Mouse (Mus musculus): ENCODE measurements around the gene Yod1. TPM values are rescaled to one million over a fixed set of nuclear protein-coding genes. Genes with fewer than 3 reads are reported as not detected.

Gene Yod1
- polyA plus RNA-seq (2015; fragmentation: Nextera tagmentation; extraction: Ambion mirVana) = 11.5 and 12.3 TPM in 2 replicates

DNA sequence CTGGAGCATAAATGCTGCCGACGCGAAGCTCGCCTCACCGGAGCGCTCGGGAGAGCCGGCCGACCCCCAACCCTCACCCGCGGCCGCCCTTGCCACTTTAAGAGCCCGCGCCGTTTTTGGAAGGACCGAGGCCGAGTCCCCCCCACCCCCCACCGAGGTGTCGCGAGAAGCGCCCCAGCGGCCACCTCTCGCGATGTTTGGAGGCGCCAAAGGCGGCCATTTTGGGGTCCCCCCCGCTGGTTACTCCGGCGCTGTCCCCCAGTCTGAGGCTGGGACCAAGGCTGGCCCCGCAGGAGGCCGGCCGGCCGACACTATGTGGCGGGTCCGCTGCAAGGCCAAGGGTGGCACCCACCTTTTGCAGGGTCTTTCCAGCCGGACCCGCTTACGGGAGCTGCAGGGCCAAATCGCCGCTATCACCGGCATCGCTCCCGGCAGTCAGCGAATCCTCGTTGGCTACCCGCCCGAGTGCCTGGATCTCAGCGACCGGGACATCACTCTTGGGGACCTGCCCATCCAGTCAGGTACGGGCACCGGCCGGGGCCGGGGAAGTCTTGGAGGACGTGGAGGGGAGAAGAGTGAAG is at the start of gene Yod1:
Gene Yod1 (plus strand): TSS at position 37 of the 581 bp plus-strand sequence.
- no peaks in the 10 kb centered on the region for H3K9me3 ChIP-seq
- H3K27me3 ChIP-seq = no peaks in the 10 kb centered on the region
- peak within 1 kb of the TSS; percentile 82 for H3K27ac ChIP-seq
- H3K4me2 ChIP-seq = peak within 1 kb of the TSS; percentile 93
- under 1% methylated on average over 54 of the region's 54 CpGs for WGBS
- H3K4me3 ChIP-seq = peak within 1 kb of the TSS; percentile 95
- H3K4me1 ChIP-seq = peaks cover 15% of the 10 kb centered on the region; the same call in 1 of the 2 replicates
- peaks cover 6% of the 10 kb centered on the region; the same call in 1 of the 2 replicates for H3K36me3 ChIP-seq
- peak within 1 kb of the TSS; percentile 96 for H3K9ac ChIP-seq
- peak; percentile 77 for ATAC-seq (ENCODE audit: insufficient number of reproducible peaks, low FRiP score, low TSS enrichment, low read depth)

DNA sequence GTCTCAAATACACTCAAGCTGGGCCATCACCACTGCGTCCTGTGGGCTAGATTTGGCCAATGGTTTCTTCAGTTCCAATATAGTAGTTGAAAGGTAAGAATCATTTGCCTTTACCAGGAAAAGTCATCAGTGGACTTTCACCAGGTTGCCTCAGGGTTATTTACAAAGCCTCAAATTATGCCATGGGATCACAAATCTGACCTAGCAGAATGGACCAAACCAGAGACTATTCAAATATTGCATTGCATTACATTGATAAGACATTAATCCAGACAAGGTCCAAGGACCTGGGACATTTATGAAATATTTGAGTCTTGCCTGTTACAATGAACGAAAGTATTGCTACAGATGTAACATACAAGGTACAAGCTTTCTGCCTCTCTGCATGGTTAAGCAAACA is 38.6 kb upstream of the Yod1 start:
- no peak overlapping the region for H3K27ac ChIP-seq
- no peak overlapping the region for H3K4me3 ChIP-seq
- no peaks in the 10 kb centered on the region for H3K36me3 ChIP-seq
- ATAC-seq (ENCODE audit: insufficient number of reproducible peaks, low FRiP score, low TSS enrichment, low read depth) = no peak
- no peak overlapping the region for H3K4me2 ChIP-seq
- WGBS = 85% methylated on average over 2 of the region's 2 CpGs
- no peaks in the 10 kb centered on the region for H3K27me3 ChIP-seq
- H3K9me3 ChIP-seq = no peaks in the 10 kb centered on the region
- no peak overlapping the region for H3K9ac ChIP-seq
- no peaks in the 10 kb centered on the region for H3K4me1 ChIP-seq

- Histone ChIP-seq H3K36me3 (no peaks in the 10 kb centered on the region), H3K4me2 (no peak overlapping the region), H3K9me3 (no peaks in the 10 kb centered on the region), H3K4me1 (no peaks in the 10 kb centered on the region), H3K4me3 (no peak overlapping the region), H3K27ac (no peak overlapping the region), H3K27me3 (no peaks in the 10 kb centered on the region), H3K9ac (no peak overlapping the region)
- no peak for ATAC-seq (ENCODE audit: insufficient number of reproducible peaks, low FRiP score, low TSS enrichment, low read depth)
- 64% methylated on average over 2 of the region's 2 CpGs for WGBS
Observed at GRCm38 (mm10) chr1:130681075-130681474, 36.1 kb upstream of the Yod1 start.

GRCm38 (mm10) chr1:130681656-130682413 is 35.3 kb upstream of the Yod1 start:
- H3K27me3 ChIP-seq = no peaks in the 10 kb centered on the region
- H3K9ac ChIP-seq = no peak overlapping the region
- ATAC-seq (ENCODE audit: insufficient number of reproducible peaks, low FRiP score, low TSS enrichment, low read depth) = no peak
- H3K9me3 ChIP-seq = no peaks in the 10 kb centered on the region
- no peaks in the 10 kb centered on the region for H3K36me3 ChIP-seq
- WGBS = 44% methylated on average over 6 of the region's 6 CpGs
- no peak overlapping the region for H3K4me3 ChIP-seq
- no peak overlapping the region for H3K27ac ChIP-seq
- H3K4me2 ChIP-seq = no peak overlapping the region
- no peaks in the 10 kb centered on the region for H3K4me1 ChIP-seq

DNA sequence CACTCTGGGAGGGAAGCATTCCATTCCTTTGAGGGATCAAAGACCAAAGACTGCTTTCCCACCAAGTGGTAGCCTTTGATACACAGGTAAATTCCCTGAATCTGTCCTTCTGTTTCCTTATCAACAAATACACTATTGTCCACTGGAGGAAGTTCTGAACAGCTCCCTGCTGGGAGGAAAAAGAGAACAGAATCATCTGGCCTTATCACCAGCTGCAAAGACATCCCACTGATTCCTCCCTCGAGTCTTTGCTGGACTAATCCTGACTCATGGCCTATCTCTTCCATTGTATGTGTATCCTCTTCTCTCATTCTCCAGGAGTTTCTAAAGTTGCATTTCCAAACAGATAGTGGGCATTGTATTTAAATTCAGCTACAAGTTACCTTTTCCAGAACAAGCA is 33.2 kb upstream of the Yod1 start:
- Histone ChIP-seq H3K9me3 (no peaks in the 10 kb centered on the region), H3K27me3 (no peaks in the 10 kb centered on the region), H3K4me1 (no peaks in the 10 kb centered on the region), H3K27ac (no peak overlapping the region), H3K4me3 (no peak overlapping the region), H3K9ac (no peak overlapping the region), H3K36me3 (peaks cover 4% of the 10 kb centered on the region; the same call in 1 of the 2 replicates), H3K4me2 (no peak overlapping the region)
- WGBS = 74% methylated on average over 1 of the region's 1 CpGs
- no peak for ATAC-seq (ENCODE audit: insufficient number of reproducible peaks, low FRiP score, low TSS enrichment, low read depth)

DNA sequence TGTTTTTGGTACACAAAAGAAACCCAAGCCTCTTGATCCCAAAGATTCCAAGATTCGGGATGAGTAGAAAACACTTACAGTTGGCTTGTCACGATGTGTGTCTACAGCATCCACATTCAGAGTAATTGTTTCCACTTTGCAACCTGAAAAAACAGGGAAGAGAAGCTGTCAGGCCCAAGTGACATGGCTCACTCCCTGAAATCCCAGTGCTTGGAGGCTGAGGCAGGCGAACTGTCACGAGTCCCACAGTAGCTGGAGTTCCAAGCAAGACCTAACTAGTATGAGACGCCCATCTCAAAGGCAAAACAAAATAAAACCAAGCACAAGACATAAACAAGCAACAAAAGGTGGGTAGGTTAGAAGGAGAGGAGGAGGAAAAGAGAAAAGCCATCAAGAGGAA is 18.5 kb upstream of the Yod1 start:
- Histone ChIP-seq H3K36me3 (peaks cover 63% of the 10 kb centered on the region), H3K4me1 (no peaks in the 10 kb centered on the region), H3K9me3 (no peaks in the 10 kb centered on the region), H3K9ac (no peak overlapping the region), H3K4me2 (no peak overlapping the region), H3K27me3 (no peaks in the 10 kb centered on the region), H3K27ac (no peak overlapping the region), H3K4me3 (no peak overlapping the region)
- WGBS = 84% methylated on average over 5 of the region's 5 CpGs
- ATAC-seq (ENCODE audit: insufficient number of reproducible peaks, low FRiP score, low TSS enrichment, low read depth) = no peak

- WGBS = 92% methylated on average over 10 of the region's 10 CpGs
- H3K36me3 ChIP-seq = peaks cover 70% of the 10 kb centered on the region
- no peak for ATAC-seq (ENCODE audit: insufficient number of reproducible peaks, low FRiP score, low TSS enrichment, low read depth)
- H3K27ac ChIP-seq = no peak overlapping the region
- no peak overlapping the region for H3K9ac ChIP-seq
- H3K4me1 ChIP-seq = no peaks in the 10 kb centered on the region
- H3K4me3 ChIP-seq = no peak overlapping the region
- no peaks in the 10 kb centered on the region for H3K9me3 ChIP-seq
- no peak overlapping the region for H3K4me2 ChIP-seq
- H3K27me3 ChIP-seq = no peaks in the 10 kb centered on the region
Observed at GRCm38 (mm10) chr1:130699937-130700633, 17.0 kb upstream of the Yod1 start.

- Histone ChIP-seq H3K27me3 (no peaks in the 10 kb centered on the region), H3K9ac (no peak overlapping the region), H3K4me3 (no peak overlapping the region), H3K36me3 (peaks cover 75% of the 10 kb centered on the region), H3K4me2 (no peak overlapping the region), H3K4me1 (no peaks in the 10 kb centered on the region), H3K27ac (no peak overlapping the region), H3K9me3 (no peaks in the 10 kb centered on the region)
- no peak for ATAC-seq (ENCODE audit: insufficient number of reproducible peaks, low FRiP score, low TSS enrichment, low read depth)
- 92% methylated on average over 11 of the region's 11 CpGs for WGBS
Observed at GRCm38 (mm10) chr1:130701976-130702375, 15.2 kb upstream of the Yod1 start.

DNA sequence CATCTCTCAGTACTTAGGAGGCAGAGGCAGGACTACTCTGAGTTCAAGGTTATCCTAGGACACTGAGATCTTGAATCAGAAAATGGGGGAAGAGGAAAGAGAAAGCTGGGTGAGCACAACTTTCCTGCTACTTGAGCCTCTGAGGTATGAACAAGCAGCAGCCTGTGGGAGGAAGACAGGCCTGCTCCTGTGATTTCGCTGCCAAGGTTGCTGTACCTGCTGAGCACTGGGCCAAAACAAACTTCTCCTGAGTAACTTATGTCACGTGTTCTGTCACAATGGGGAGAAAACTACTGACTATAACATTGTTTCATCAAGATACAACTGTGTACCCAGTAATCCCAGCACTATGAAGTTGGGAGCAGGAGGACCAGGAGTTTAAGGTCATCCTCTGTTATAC is 13.5 kb upstream of the Yod1 start:
- H3K27ac ChIP-seq = no peak overlapping the region
- H3K4me2 ChIP-seq = no peak overlapping the region
- H3K9ac ChIP-seq = no peak overlapping the region
- WGBS = 67% methylated on average over 2 of the region's 2 CpGs
- no peaks in the 10 kb centered on the region for H3K9me3 ChIP-seq
- H3K36me3 ChIP-seq = peaks cover 69% of the 10 kb centered on the region
- no peak for ATAC-seq (ENCODE audit: insufficient number of reproducible peaks, low FRiP score, low TSS enrichment, low read depth)
- H3K27me3 ChIP-seq = no peaks in the 10 kb centered on the region
- H3K4me3 ChIP-seq = no peak overlapping the region
- H3K4me1 ChIP-seq = no peaks in the 10 kb centered on the region

DNA sequence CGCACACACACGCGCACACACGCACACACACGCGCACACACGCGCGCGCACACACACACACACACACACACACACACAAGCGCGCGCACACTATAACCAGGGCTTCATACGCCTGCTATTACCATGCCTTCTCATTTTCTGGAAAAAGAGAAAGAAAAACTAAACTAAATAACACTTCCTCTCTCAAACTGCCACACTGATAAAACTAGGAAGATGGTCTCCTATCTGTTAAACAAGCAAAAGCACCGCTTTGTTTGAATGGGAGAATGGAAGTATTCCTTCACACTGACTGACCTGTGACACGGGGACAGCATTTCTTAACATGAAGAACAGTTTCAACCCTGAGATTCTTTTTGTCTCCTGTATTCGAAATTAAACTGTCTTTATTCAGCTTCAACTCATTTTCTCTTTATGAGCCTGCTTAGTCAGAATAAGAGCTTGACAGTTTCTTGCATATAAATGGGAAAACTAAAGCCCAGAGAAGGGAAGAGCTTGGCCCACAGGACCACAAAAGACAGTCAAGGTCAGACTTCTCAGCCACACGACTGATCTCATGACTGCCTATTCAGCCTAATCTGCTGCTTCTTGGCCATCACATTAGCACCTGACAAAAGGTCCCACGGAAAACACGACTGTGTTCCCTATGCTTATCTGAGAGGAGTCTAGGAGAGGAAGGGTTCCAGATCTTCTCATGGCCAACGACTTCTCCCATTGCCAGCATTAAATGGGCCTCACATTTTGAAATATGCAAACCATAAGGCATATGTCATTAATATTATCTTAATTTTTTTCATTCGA is 6.6 kb upstream of the Yod1 start:
- Histone ChIP-seq H3K4me2 (no peak overlapping the region), H3K9ac (no peak overlapping the region), H3K27ac (no peak overlapping the region), H3K9me3 (no peaks in the 10 kb centered on the region), H3K4me1 (peaks cover 4% of the 10 kb centered on the region; the same call in 1 of the 2 replicates), H3K4me3 (no peak overlapping the region), H3K27me3 (no peaks in the 10 kb centered on the region), H3K36me3 (peaks cover 19% of the 10 kb centered on the region)
- ATAC-seq (ENCODE audit: insufficient number of reproducible peaks, low FRiP score, low TSS enrichment, low read depth) = no peak
- 90% methylated on average over 22 of the region's 22 CpGs for WGBS

DNA sequence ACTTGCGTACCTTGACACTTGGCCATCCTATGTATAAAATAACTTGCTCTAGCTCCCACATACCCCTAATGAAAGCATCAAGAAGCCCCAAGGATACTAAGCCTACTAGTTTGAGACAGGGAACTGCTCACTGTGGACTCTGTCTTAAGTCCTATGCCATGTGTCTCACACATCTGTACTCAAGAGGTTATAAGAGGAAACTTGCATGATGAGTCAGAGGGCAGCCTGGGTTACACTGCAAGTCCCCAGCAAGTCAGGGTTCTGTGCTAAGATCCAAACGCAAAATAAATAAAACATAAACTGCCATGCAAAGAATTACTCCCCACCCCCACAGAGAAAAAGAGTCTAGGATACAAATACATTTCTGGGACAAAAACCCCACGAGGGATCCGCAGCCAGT is 3.1 kb upstream of the Yod1 start:
- Histone ChIP-seq H3K27me3 (no peaks in the 10 kb centered on the region), H3K4me3 (no peak overlapping the region), H3K4me2 (no peak overlapping the region), H3K9me3 (no peaks in the 10 kb centered on the region), H3K4me1 (peaks cover 15% of the 10 kb centered on the region; the same call in 1 of the 2 replicates), H3K36me3 (peaks cover under 1% of the 10 kb centered on the region; the same call in 1 of the 2 replicates), H3K27ac (no peak overlapping the region), H3K9ac (no peak overlapping the region)
- no peak for ATAC-seq (ENCODE audit: insufficient number of reproducible peaks, low FRiP score, low TSS enrichment, low read depth)
- 83% methylated on average over 4 of the region's 4 CpGs for WGBS

All from limb, embryonic 15.5 days (tissue).